Mouse (Mus musculus) thymus, adult 18-20 months (tissue): ENCODE data around the gene Fth1.

Source experiments
- DNase-seq, 2 experiments: peaks; one replicate each; pipeline ENCODE4 v3.0.0; 2022; ENCODE audit warnings: mixed read lengths in 2 of 2

Fth1 gene

DNA sequence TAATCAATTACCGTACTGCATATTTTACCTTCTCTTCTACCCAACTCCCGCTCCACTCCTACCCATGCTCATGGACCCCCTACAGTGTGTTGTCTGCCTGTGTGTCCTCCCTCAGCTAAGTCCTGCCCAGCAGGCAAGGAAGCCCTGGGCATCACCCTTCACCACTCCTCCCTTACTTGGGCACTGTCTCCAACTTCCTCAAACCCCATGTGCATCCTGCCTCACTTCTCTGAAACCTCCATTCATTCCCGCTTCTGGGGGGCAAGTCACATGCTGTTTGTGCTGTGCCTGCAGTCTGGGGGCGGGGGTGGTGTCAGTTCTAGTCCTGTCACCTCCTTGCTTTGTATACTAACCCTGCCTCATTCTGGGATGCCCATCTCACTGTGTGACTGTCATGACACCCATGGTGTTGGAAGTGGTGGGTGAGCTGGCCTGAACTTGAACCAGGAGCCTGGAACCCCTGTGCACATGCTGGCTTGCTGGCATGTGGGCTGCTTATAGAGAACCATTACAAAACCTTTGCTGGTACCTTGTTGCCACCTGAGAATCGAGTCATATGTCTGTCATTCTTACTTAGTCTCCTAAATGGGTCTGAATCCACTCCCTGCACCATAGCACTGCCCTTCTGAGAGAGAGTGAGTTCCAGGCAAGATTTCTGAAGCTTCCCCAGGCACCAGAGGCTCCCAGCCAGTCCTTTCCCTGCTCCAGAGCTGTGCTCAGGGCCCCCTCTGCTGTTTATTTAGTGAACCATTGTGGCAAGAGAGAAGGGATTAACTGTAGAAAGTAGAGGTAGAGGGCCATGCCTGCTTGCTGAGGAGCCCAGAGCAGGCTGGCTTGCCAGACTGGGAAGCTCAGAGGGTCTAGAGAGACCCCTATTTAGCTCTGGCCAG lies 42.3 kb downstream of the Fth1 start:
- DNase-seq, result no peak

DNA sequence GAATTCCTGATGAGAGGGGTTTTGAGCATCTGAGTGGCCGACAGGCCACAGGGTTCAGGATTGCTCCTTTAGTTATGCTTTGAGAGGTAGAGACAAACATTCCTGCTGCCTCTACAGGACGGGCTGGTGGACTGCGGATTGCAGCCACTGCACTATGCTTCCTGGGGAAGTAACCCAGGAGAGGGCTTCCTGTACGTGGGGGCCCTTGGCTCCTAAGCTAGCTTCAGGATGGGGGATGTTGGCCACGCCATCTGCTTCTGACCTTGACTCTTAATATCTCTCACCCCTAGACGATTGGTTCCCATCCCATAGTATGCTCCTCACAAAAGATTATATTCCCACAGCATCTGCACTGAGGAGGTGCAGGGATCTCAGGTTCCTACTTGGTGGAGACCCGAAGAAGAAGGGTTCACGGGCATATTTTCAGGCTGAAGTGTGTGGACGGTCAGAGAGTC lies 42.9 kb downstream of the Fth1 start:
- DNase-seq, result no peak

DNA sequence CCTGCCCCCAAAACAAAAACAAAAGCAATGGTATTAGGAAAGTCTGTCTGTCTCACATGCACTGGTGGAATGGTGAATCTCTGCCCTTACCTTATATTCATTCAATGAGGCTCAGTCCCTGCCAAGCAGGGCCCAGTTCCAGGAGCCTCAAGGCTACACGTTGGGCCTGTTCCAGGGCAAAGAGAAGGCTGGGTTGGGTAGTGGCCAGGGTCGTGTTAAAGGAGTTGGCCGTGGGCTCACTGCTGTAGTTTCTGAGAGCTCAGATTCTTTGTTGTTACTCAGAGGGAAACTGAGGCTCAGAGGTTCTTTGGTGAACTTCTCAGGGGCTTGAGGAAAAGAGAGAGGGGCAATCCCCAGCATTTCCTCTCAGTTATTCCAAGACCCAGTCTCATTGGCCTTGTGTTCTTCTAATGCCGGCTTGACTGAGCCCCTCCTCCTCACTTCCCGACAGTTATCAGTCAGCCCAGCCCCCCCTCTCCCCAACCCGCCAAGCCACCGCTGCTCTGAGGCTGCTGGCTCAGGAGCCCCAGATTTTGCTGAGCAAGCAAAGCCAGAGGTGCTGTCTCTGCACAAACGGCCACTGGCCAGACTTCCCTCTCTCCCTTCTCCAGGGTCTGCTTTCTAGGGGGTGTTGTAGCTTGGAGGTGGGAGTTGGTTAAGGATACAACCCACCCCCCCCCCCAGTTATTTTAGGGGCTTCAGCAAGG lies 44.9 kb downstream of the Fth1 start:
- DNase-seq, result no peak

DNA sequence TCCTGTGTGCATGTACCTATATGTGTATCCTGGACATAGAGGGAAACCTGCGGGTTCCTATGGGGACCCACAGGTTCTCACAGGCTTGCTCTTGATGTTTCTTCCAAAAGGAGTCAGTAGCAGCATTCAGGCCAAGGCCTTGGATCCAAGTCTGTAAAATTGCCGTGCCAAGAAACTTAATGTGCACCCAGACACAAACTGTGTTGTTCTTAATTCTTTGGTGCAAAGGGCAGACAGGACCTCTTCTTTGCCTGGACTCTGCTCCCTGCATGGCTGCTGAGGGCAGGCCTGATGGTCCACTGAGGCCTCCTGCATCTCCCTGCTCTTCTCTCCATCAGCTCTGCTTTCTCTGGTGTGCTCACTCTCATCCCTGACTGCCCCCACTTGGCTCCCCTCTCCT lies 49.3 kb downstream of the Fth1 start:
- no peak for DNase-seq

DNA sequence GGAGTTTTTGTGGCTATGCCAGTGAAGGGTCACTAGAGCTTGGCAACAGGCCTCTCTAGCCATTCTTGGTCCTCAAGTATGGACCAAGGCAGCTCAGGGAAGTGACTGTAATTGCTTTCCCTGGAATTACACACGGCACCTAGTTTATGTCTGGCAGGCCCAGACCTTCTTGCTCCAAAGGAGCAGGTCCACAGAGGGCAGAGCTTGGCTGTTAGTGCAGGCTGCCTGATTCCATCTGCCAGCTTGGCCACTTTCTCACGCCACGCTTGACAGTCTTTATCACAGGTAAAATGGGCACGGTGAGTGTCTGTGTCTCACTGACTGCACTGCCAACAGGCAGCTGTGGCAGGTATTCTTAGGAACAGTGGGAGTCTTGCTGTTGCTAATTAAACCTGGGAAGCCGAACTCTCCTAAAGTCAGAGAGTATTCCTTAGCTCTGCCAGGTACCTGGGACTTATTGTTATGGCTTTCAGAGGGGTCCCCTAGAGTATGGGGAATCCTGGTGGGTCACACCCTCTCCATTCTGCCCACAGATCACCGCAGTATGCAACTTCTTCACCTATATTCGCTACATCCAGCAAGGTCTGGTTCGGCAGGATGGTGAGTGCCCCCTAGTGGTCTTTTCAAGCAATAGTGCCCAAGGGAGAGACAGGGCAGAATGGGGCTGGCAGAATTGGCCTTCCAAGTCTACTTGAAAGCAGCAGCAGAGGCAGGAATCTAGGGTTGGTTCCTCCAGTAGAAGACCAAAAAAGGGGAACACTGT lies 53.0 kb downstream of the Fth1 start:
- DNase-seq, result peak in 1 of 2 experiments; percentile 30

DNA sequence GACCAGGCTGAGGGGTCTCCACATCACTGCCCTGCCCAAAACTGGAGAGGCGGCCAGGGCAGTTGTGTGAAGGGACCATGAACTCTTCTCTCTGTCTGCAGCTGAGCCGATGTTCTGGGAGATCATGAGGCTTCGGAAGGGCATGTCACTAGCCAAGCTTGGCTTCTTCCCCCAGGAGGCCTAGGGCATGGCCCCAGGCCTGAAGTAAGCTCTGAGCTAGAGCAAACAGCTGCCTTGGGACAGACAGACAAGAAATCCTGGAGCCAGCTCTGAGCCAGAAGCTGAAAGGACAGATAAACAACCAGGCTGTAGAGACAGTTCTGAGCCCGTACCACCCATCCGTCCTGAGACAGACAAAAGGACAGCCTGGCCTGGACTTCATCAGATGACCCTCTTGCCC lies 54.0 kb downstream of the Fth1 start:
- no peak for DNase-seq
